Mouse (Mus musculus) intestine, embryonic 14.5 days (tissue): ENCODE data around the gene A630076J17Rik. TPM values are rescaled to one million over a fixed set of nuclear protein-coding genes. Genes with fewer than 3 reads are reported as not detected.

ENCODE experiments used
- ATAC-seq: fragments of 200-750 bp; cut with Nextera tagmentation; replicated peaks from 2 replicates; pipeline ENCODE4 v1.8.0; 2017; ENCODE audit warnings: low read depth, moderate number of reproducible peaks, moderate TSS enrichment, moderate library complexity; ENCODE audit not compliant: low FRiP score, low TSS enrichment
- DNase-seq: peaks from one replicate; pipeline ENCODE4 v3.0.0-alpha.2; 2018; ENCODE audit warnings: low spot score
- H3K27ac ChIP-seq: fragments of 300-500 bp; sonication (generic); 2 replicates; pipeline ENCODE4 v1.5.1; 2014; ENCODE audit warnings: low read depth, mild to moderate bottlenecking, control low read depth
- H3K27me3 ChIP-seq: fragments of 300-500 bp; sonication (generic); replicated peaks from 2 replicates; pipeline ENCODE4 v1.6.1; 2014; ENCODE audit warnings: low read length, control low read depth; ENCODE audit not compliant: control insufficient read depth, insufficient read depth
- H3K36me3 ChIP-seq: fragments of 300-500 bp; sonication (generic); 2 replicates; pipeline ENCODE4 v1.6.1; 2014; ENCODE audit warnings: low read length, control low read depth; ENCODE audit not compliant: control insufficient read depth, insufficient read depth
- H3K4me1 ChIP-seq: fragments of 300-500 bp; sonication (generic); replicated peaks from 2 replicates; pipeline ENCODE4 v1.6.1; 2014; ENCODE audit warnings: low read length, control low read depth, mixed read lengths; ENCODE audit not compliant: control insufficient read depth, insufficient read depth
- H3K4me2 ChIP-seq: fragments of 300-500 bp; sonication (generic); 2 replicates; pipeline ENCODE4 v1.6.1; 2014; ENCODE audit warnings: low read length
- H3K4me3 ChIP-seq: fragments of 300-500 bp; sonication (generic); 2 replicates; pipeline ENCODE4 v1.5.1; 2014; ENCODE audit warnings: low read depth, low read length, control low read depth, mixed read lengths
- H3K9ac ChIP-seq: fragments of 300-500 bp; sonication (generic); 2 replicates; pipeline ENCODE4 v1.6.1; 2014; ENCODE audit warnings: mild to moderate bottlenecking, low read length
- H3K9me3 ChIP-seq: fragments of 300-500 bp; sonication (generic); 2 replicates; pipeline ENCODE4 v1.6.1; 2016; ENCODE audit warnings: low read length, control low read depth; ENCODE audit not compliant: control insufficient read depth
- whole genome bisulfite sequencing: fragments of 180-500 bp; shearing (Covaris S2); extraction: QIAGEN DNeasy Blood & Tissue Kit; methylation state at CpG from one replicate; pipeline ENCODE4 v1.1.7; 2014; 5-methylcytosine and 5-hydroxymethylcytosine counted together
- polyA plus RNA-seq: library from polyadenylated mRNA; unstranded; fragments of >200 nt; fragmentation: Nextera tagmentation; extraction: Ambion mirVana; gene quantifications from 2 replicates; pipeline ENCODE4 v1.2.1, GENCODE M21; 2014

The A630076J17Rik gene
- polyA plus RNA-seq, 1 experiment from 2014 or later, result not detected

GRCm38 (mm10) chr3:107204413-107204812 lies 26.0 kb upstream of the A630076J17Rik start:
- no peak for ATAC-seq

DNA sequence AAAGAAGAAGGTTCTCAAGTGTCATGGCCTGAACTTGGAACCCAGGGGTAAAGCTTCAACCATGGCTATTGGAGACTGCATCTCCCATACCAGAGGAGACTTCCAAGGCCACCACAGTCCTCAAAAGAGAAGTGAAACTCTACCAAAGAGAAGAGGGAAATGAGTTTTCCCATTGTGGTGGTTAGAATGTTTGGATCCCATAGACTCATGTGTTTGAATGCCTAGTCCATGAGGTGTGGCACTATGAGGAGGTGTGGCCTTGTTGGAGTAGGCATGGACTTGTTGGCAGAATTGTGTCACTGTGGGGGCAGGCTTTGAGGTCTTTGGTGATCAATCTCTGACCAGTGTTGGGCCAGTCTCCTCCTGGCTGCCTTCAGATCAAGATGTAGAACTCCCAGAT lies 25.2 kb upstream of the A630076J17Rik start:
- Histone ChIP-seq H3K4me3 (no peak overlapping the region), H3K9ac (no peak overlapping the region), H3K27ac (no peak overlapping the region), H3K4me1 (no peaks in the 10 kb centered on the region), H3K27me3 (no peaks in the 10 kb centered on the region), H3K9me3 (no peaks in the 10 kb centered on the region), H3K36me3 (no peaks in the 10 kb centered on the region), H3K4me2 (no peak overlapping the region)
- DNase-seq (no peak), ATAC-seq (no peak)

More at GRCm38 (mm10) chr3:107204413-107204812, 26.0 kb upstream of the A630076J17Rik start:
- Histone ChIP-seq H3K4me1 (no peaks in the 10 kb centered on the region), H3K9ac (no peak overlapping the region), H3K4me3 (no peak overlapping the region), H3K9me3 (no peaks in the 10 kb centered on the region), H3K36me3 (no peaks in the 10 kb centered on the region), H3K27ac (no peak overlapping the region), H3K27me3 (no peaks in the 10 kb centered on the region), H3K4me2 (no peak overlapping the region)
- WGBS, result 81% methylated on average over 3 of the region's 3 CpGs
- no peak for DNase-seq

DNA sequence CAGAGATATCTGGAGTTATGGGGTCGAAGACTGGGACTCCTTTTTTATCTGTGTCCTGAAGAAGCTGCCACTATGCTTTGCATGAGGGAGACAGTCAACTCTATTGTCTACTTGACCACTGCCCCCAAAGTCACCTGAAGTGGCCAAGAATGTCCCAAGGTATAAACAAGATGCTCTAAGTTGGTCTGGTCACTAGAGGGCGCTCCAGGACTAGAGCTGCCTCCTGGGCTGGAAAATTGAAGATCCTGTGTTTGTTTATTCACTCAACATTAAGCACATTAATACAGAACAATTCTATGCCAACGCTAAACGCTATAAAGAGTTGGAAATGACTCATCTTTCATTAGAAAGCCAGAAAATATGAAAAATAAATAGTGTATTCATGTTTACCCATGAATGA lies 24.4 kb upstream of the A630076J17Rik start:
- WGBS, result 7% methylated on average over 4 of the region's 4 CpGs
- ATAC-seq (no peak), DNase-seq (peak; percentile 86)
- H3K4me1 ChIP-seq, result no peaks in the 10 kb centered on the region
- no peaks in the 10 kb centered on the region for H3K27me3 ChIP-seq
- no peaks in the 10 kb centered on the region for H3K9me3 ChIP-seq
- no peak overlapping the region for H3K9ac ChIP-seq
- H3K36me3 ChIP-seq, result no peaks in the 10 kb centered on the region
- H3K4me2 ChIP-seq, result no peak overlapping the region
- no peak overlapping the region for H3K4me3 ChIP-seq
- H3K27ac ChIP-seq, result no peak overlapping the region

DNA sequence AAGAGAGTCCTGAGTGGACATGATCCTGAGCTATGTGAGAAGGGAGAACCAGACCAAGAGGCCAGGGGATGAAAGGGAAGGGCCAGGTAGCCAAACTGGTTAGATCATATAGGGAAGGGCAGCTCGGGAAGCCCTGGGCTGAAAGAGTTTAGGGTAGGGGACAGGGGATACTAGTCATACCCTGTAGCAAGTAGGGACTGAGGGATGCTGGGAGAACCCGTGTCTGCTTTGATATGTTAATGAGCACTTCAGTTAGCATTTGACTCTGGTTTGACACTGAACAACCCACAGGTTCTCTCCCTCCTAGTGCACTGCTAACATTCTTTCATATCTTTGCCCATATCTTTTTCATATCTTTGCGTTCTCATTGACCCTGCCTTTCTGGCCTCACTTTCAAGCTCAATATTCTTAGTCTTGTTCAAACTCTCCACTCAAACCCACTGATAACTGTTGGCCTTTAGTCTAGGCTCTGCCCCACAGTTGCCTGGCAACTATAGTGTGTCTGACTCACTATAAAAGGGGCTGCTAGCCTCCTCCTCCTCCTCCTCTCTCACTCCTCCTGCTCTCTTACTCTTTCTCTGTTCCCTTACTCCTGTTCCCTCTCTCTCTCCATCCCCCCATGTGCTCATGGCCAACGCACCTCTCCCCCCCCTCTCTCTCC lies 23.8 kb upstream of the A630076J17Rik start:
- Histone ChIP-seq H3K27me3 (no peaks in the 10 kb centered on the region), H3K4me1 (no peaks in the 10 kb centered on the region), H3K4me3 (no peak overlapping the region), H3K36me3 (no peaks in the 10 kb centered on the region), H3K9me3 (no peaks in the 10 kb centered on the region), H3K27ac (no peak overlapping the region), H3K9ac (no peak overlapping the region), H3K4me2 (no peak overlapping the region)
- 33% methylated on average over 4 of the region's 4 CpGs for WGBS
- DNase-seq (no peak), ATAC-seq (peak; percentile 48; the same call in 1 of the 2 replicates)

DNA sequence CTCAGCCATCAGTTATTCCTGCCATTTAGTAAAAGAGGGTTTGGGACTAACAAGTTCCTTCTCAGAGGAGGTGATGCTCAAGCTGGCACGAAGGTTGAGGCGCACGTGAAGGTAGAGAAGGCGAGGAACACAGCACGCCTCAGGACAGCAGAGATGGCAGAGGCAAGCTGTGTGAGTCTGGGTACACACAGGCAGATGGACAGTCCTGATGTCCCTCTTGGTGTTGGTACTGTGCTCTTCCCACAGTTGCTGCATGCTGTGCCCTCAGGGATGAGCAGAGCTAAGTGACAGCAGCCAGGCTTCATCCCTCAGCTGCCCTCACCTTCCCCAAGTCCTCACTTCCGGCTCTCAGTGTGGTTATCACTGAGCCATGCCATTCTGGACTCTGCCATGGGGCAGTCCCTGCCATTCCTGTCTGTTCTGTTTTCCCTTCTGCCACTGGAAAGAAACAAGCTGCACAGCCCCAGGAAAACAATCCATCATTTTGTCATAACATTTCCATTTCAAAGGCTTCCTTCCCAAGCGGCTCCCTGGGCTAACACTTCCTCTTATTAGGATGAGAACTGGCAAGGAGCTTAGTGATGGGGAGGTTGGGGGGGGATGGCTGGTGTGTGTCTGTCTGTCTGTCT lies 22.7 kb upstream of the A630076J17Rik start:
- Histone ChIP-seq H3K9ac (no peak overlapping the region), H3K4me1 (no peaks in the 10 kb centered on the region), H3K36me3 (no peaks in the 10 kb centered on the region), H3K9me3 (no peaks in the 10 kb centered on the region), H3K27ac (no peak overlapping the region), H3K4me2 (no peak overlapping the region), H3K4me3 (no peak overlapping the region), H3K27me3 (no peaks in the 10 kb centered on the region)
- no peak for DNase-seq
- ATAC-seq, result no peak
- WGBS, result 60% methylated on average over 7 of the region's 7 CpGs

DNA sequence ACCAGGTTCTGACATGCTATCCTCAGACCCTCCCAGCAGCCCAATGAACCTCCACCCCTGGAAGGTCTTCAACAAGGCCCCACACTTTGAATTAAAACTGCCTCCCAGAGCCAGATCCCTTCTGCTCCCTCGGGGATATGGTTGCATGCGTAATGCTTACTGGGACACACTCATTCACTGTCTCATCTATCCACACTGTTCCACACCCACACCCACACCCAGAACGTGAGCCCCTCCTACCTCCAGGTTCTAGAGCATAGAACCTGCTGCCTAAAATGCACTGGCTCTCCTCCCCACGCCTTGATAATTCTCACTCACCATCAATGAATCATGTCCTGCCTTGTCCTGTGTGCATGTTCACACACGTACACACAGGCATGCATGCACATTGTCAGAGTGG lies 15.8 kb upstream of the A630076J17Rik start:
- no peak overlapping the region for H3K27ac ChIP-seq
- no peaks in the 10 kb centered on the region for H3K9me3 ChIP-seq
- ATAC-seq (no peak), DNase-seq (no peak)
- H3K4me2 ChIP-seq, result no peak overlapping the region
- H3K27me3 ChIP-seq, result no peaks in the 10 kb centered on the region
- 80% methylated on average over 5 of the region's 5 CpGs for WGBS
- H3K36me3 ChIP-seq, result no peaks in the 10 kb centered on the region
- H3K9ac ChIP-seq, result no peak overlapping the region
- no peak overlapping the region for H3K4me3 ChIP-seq
- H3K4me1 ChIP-seq, result no peaks in the 10 kb centered on the region

DNA sequence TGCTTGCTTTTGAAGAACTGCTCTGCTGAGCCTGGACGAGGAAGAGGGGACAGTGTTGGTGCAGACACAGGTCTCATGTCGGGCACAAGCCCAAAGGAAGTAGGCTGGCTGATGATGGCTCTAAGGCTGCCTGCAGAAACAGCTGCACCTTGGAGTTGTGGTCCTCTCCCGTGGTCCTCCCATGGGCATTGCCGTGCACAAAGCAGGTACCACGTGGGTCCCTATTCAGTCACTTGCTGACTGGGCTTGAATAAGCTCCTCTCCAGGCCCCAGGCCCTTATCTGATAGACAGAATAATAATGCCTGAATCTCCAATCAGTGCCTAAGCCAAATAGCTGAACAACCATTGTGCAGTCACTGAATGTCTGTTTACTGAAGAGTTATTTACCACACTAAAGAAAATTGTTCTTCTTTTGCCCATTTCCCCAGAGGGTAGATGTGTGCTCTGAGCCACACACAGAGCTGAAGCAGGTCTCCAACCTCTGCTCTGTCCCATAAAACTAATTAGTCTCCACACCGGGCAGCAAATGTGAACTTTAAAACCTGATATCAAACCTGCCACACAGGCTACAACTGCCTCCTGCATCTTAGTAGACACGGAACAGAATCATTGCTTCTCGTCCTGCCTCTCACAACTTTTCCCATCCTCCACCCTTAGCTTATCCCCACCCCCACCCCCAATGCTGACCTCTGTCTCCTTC lies 13.9 kb upstream of the A630076J17Rik start:
- no peaks in the 10 kb centered on the region for H3K4me1 ChIP-seq
- H3K36me3 ChIP-seq, result no peaks in the 10 kb centered on the region
- no peak overlapping the region for H3K4me3 ChIP-seq
- DNase-seq (no peak), ATAC-seq (no peak)
- no peaks in the 10 kb centered on the region for H3K27me3 ChIP-seq
- no peak overlapping the region for H3K4me2 ChIP-seq
- no peaks in the 10 kb centered on the region for H3K9me3 ChIP-seq
- no peak overlapping the region for H3K27ac ChIP-seq
- 69% methylated on average over 8 of the region's 8 CpGs for WGBS
- H3K9ac ChIP-seq, result no peak overlapping the region

GRCm38 (mm10) chr3:107217101-107217480 lies 13.3 kb upstream of the A630076J17Rik start:
- ATAC-seq, result no peak
- WGBS, result 75% methylated on average over 3 of the region's 3 CpGs

More at GRCm38 (mm10) chr3:107217101-107217480, 13.3 kb upstream of the A630076J17Rik start:
- H3K4me2 ChIP-seq, result no peak overlapping the region
- DNase-seq, result no peak
- no peaks in the 10 kb centered on the region for H3K36me3 ChIP-seq
- no peak overlapping the region for H3K4me3 ChIP-seq
- no peak overlapping the region for H3K9ac ChIP-seq
- no peak overlapping the region for H3K27ac ChIP-seq
- no peaks in the 10 kb centered on the region for H3K27me3 ChIP-seq
- H3K9me3 ChIP-seq, result no peaks in the 10 kb centered on the region
- H3K4me1 ChIP-seq, result no peaks in the 10 kb centered on the region
